Mouse (Mus musculus) frontal cortex, adult 2 months (tissue): ENCODE results near the gene Ly6g. TPM values are rescaled to one million over a fixed set of nuclear protein-coding genes. Genes with fewer than 3 reads are reported as not detected.
"Not testable (repeated sequence)": the region's sequence is repeated elsewhere in the genome, so short reads cannot be mapped to it uniquely, and the experiment has no call there.

Experiments used
- DNase-seq, 2 experiments: peaks; one replicate each; pipeline ENCODE4 v3.0.0; 2022; ENCODE audit warnings: low spot score in 1 of 2; ENCODE audit errors: extremely low spot score in 1 of 2
- polyA plus RNA-seq: library from polyadenylated mRNA; depleted of rRNA; stranded (reverse); fragments of >200 nt; gene quantifications from 2 replicates; pipeline ENCODE4 v1.2.3, GENCODE M21; 2012; rRNA removed

The Ly6g gene
- polyA plus RNA-seq, result not detected in 2 replicates

GRCm38 (mm10) chr15:75154940-75155339 is at the start of gene Ly6g:
TSS of gene Ly6g (plus strand) at chr15:75155240.
- DNase-seq, result no peak

- not testable (repeated sequence) for DNase-seq
Measured at GRCm38 (mm10) chr15:75110424-75110823, 44.6 kb upstream of the Ly6g start.

GRCm38 (mm10) chr15:75111861-75112630 is 43.0 kb upstream of the Ly6g start, which contains the start of gene Ly6c2:
TSS of gene Ly6c2 (minus strand) at chr15:75111970.
- DNase-seq, result not testable (repeated sequence)

- DNase-seq, result no peak
Measured at GRCm38 (mm10) chr15:75116525-75116924, 38.5 kb upstream of the Ly6g start.

GRCm38 (mm10) chr15:75117481-75117880 is 37.6 kb upstream of the Ly6g start:
- not testable (repeated sequence) for DNase-seq

GRCm38 (mm10) chr15:75118742-75119141 is 36.3 kb upstream of the Ly6g start:
- DNase-seq, result peak in 1 of 2 experiments; percentile 10

GRCm38 (mm10) chr15:75120066-75120465 is 35.0 kb upstream of the Ly6g start:
- DNase-seq, result peak in 1 of 2 experiments; percentile 6

GRCm38 (mm10) chr15:75132346-75132745 is 22.7 kb upstream of the Ly6g start:
- not testable (repeated sequence) for DNase-seq

GRCm38 (mm10) chr15:75135090-75135783 is 19.8 kb upstream of the Ly6g start:
- DNase-seq, result not testable (repeated sequence)

GRCm38 (mm10) chr15:75137739-75138138 is 17.3 kb upstream of the Ly6g start:
- not testable (repeated sequence) for DNase-seq

- peak in 1 of 2 experiments; percentile 3 for DNase-seq
Measured at GRCm38 (mm10) chr15:75141812-75142360, 13.2 kb upstream of the Ly6g start.

GRCm38 (mm10) chr15:75143735-75144134 is 11.3 kb upstream of the Ly6g start:
- DNase-seq, result peak in 1 of 2 experiments; percentile 1

GRCm38 (mm10) chr15:75153087-75153486 is 2.0 kb upstream of the Ly6g start:
- DNase-seq, result no peak

- no peak for DNase-seq
Measured at GRCm38 (mm10) chr15:75157646-75158045, 2.6 kb downstream of the Ly6g start.

- DNase-seq, result peak in 1 of 2 experiments; percentile 40
Measured at GRCm38 (mm10) chr15:75175506-75175905, 20.5 kb downstream of the Ly6g start.

- DNase-seq, result no peak
Measured at GRCm38 (mm10) chr15:75186291-75186690, 31.3 kb downstream of the Ly6g start.

GRCm38 (mm10) chr15:75189116-75189515 is 34.1 kb downstream of the Ly6g start:
- peak in 1 of 2 experiments; percentile 15 for DNase-seq

GRCm38 (mm10) chr15:75190560-75190959 is 35.5 kb downstream of the Ly6g start:
- peak in 1 of 2 experiments; percentile 4 for DNase-seq
